Mouse (Mus musculus): ENCODE data around the gene Ccdc6.

DNA sequence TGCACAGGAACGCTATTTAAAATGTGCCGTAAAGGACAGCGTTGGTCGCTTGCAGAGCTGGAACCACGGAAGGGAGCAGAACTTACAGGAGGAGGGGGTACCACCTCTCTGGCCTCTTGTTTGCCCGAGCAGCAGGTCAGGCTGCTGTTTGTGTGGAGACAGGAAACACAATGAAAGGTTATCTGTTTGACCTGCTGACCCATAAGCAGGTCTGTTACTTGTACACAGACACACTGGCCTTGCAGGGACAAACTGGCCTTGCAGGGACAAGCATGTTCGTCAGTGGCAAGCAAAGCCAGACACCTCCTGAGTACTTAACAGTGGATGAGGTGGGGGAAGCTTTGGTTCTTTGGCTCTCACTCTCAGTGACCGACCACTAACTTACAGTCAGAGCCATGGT is 2.1 kb downstream of the Ccdc6 start:
- TF ChIP-seq CTCF (conservative IDR thresholded peaks at IDR 0.05; ENCODE audit: low read length) (no peak), POU5F1 (IDR thresholded peaks at IDR 0.05; ENCODE audit: borderline replicate concordance, low read length) (no peak)

Data from E14TG2a.4 (cell line).